Mouse (Mus musculus) liver, adult 2 months (tissue): Measurements from ENCODE around the gene Syngr2.

ENCODE experiments used
- CTCF ChIP-seq: fragments of 200-500 bp; IDR thresholded peaks from 2 replicates; pipeline ENCODE4 v1.5.1; 2011; ENCODE audit warnings: low read depth, low read length, control low read depth
- POLR2A ChIP-seq: fragments of 200-500 bp; IDR thresholded peaks from 2 replicates; pipeline ENCODE4 v1.6.1; 2011; ENCODE audit warnings: low read length, control low read depth; ENCODE audit not compliant: insufficient read depth; ENCODE audit errors: extremely low read depth

DNA sequence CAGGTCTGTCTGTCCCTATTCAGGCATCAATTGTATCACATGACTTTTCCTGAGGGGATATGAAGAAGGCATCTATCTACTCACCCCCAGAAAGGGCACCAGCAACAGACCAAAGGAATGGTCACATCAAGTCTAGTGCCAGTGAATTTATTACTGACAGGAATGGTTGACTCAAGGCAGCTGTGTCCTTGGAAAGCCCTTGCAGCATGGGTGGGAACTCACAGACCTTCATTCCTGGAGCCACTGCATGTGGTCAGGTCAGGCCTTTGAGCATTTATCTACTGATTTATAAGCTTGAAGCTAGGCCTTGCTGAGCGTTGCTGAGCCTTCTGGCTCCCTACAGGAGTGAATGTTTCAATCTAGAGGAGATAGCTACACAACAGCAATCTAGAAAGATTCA is 31.4 kb downstream of the Syngr2 start:
- TF ChIP-seq POLR2A, result no peak
- no peak for TF ChIP-seq CTCF
